ENCODE assay signal across 9 mouse cellular contexts in the genomic region with DNA sequence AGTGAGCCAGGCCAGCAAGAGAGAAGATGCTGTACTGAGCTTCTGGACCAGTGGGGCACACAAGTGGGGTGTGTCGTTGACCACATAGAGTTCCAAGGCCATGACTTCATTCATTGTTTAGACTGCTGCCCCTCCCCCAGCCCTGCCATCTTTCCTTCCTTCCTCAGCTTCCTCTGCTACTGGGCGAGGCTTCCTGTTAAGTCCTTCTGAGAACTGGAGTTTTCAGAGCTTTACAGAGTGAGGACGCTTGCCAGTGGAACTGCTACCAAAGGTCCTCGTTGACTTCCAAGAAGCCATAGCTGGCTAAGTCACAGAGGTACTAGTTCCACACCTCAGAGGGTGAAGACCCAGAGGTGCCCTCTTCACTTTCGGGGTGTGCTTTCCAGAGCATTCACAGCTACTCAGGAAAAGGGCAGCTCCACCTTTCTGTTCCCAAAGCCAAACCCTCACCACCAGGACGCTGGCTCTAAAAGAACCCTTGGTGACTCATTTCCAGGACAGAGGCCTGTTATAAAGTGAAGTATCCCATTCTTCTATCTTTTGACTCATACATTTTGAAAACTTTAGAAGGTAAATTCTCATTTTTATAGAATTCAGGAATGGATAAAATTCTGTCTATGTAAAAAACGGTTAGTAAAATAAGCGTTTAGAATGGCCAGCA. TPM values are rescaled to one million over a fixed set of nuclear protein-coding genes. Genes with fewer than 3 reads are reported as not detected.
A peak's percentile ranks its signal among the peaks of the same experiment; 100 is the strongest.
DNase-seq lines count a peak whose midpoint lies in the region; ATAC-seq and TF ChIP-seq lines count a peak whose summit lies in the region.
"Had no signal": no experiment of that assay in that cellular context is flagged by ENCODE, and none has a peak within 500 bp of the region (broad histone marks: within the 10 kb centered on the region; RNA-seq: fewer than 3 reads in every experiment).

No protein-coding gene starts in this region.

- H3K36me3 ChIP-seq in heart, embryonic 11.5 days (ENCODE audit: control insufficient read depth, insufficient read depth, low read length): no peaks in the 10 kb centered on the region
- H3K36me3 ChIP-seq in myocyte (ENCODE audit: control insufficient read depth, insufficient read depth): no peaks in the 10 kb centered on the region
- no peaks in the 10 kb centered on the region for H3K36me3 ChIP-seq in midbrain, embryonic 10.5 days
- H3K36me3 ChIP-seq: hindbrain, embryonic 15.5 days; neural tube, embryonic 13.5 days had no signal

- no peak for ATAC-seq in heart, embryonic 11.5 days (replicated peaks; ENCODE audit: insufficient number of reproducible peaks, low FRiP score, low TSS enrichment)

- 64% methylated on average over 8 of the region's 8 CpGs for WGBS in heart, embryonic 11.5 days (ENCODE audit: insufficient replicate concordance)
- 86% methylated on average over 8 of the region's 8 CpGs for WGBS in midbrain, embryonic 10.5 days

- H3K4me1 ChIP-seq in heart, embryonic 11.5 days (ENCODE audit: control insufficient read depth, insufficient read depth, low read length): peaks cover 8% of the 10 kb centered on the region; the same call in 1 of the 2 replicates
- peaks cover 5% of the 10 kb centered on the region; the same call in 1 of the 2 replicates for H3K4me1 ChIP-seq in midbrain, embryonic 10.5 days

- DNase-seq in adrenal gland, adult 8-10 months: peak; percentile 60
- DNase-seq in kidney, postnatal 10 days: peak; percentile 84
- DNase-seq in cerebellum, adult 9-11 months: no peak
- DNase-seq in layer of hippocampus, postnatal 25 days (ENCODE audit: extremely low spot score in 1 of 2, low spot score in 1 of 2): no peak
- DNase-seq in midbrain, embryonic 10.5 days (ENCODE audit: low spot score): no peak

- no peak for TF ChIP-seq POLR2A in myocyte (IDR thresholded peaks at IDR 0.05; ENCODE audit: insufficient read length, low read depth)

- H3K9ac ChIP-seq in heart, embryonic 11.5 days (ENCODE audit: low read depth, low read length): no peak overlapping the region
- H3K9ac ChIP-seq: hindbrain, embryonic 15.5 days; neural tube, embryonic 13.5 days had no signal

- peak overlapping the region; percentile 2; the same call in 1 of the 2 replicates for H3K27ac ChIP-seq in heart, embryonic 11.5 days (ENCODE audit: low read depth, low read length)
- H3K27ac ChIP-seq in midbrain, embryonic 10.5 days (replicated peaks): no peak overlapping the region
- H3K27ac ChIP-seq: hindbrain, embryonic 15.5 days had no signal

- H3K9me3 ChIP-seq in heart, embryonic 11.5 days (replicated peaks; ENCODE audit: control insufficient read depth, low read length): no peaks in the 10 kb centered on the region
- no peaks in the 10 kb centered on the region for H3K9me3 ChIP-seq in midbrain, embryonic 10.5 days (replicated peaks)
- H3K9me3 ChIP-seq: hindbrain, embryonic 15.5 days; neural tube, embryonic 13.5 days had no signal

- no peaks in the 10 kb centered on the region for H3K79me2 ChIP-seq in myocyte (ENCODE audit: control insufficient read depth, insufficient read depth)

- H3K4me2 ChIP-seq in heart, embryonic 11.5 days: no peak overlapping the region
- H3K4me2 ChIP-seq in myocyte (ENCODE audit: low read depth): peak overlapping the region; percentile 66
- H3K4me2 ChIP-seq: hindbrain, embryonic 15.5 days; neural tube, embryonic 13.5 days had no signal

- no peaks in the 10 kb centered on the region for H3K27me3 ChIP-seq in heart, embryonic 11.5 days (ENCODE audit: control insufficient read depth, insufficient read depth, low read length)
- no peaks in the 10 kb centered on the region for H3K27me3 ChIP-seq in myocyte (ENCODE audit: control insufficient read depth, insufficient read depth, insufficient read length)
- H3K27me3 ChIP-seq in midbrain, embryonic 10.5 days (ENCODE audit: low read depth, poor library complexity, severe bottlenecking): no peaks in the 10 kb centered on the region
- H3K27me3 ChIP-seq: hindbrain, embryonic 15.5 days; neural tube, embryonic 13.5 days had no signal

- no peak overlapping the region for H3ac ChIP-seq in myocyte (ENCODE audit: control insufficient read depth, insufficient read length)

- H3K4me3 ChIP-seq in heart, embryonic 11.5 days (ENCODE audit: low read depth, low read length): no peak overlapping the region
- H3K4me3 ChIP-seq in myocyte: no peak overlapping the region
- no peak overlapping the region for H3K4me3 ChIP-seq in midbrain, embryonic 10.5 days
- H3K4me3 ChIP-seq: hindbrain, embryonic 15.5 days; neural tube, embryonic 13.5 days had no signal

TF ChIP-seq in myocyte, 11 proteins besides CTCF, POLR2A, EP300 and RAD21:
- no peak for TF ChIP-seq USF1 (IDR thresholded peaks at IDR 0.05; ENCODE audit: low read depth)
- TF ChIP-seq E2F4 (IDR thresholded peaks at IDR 0.05; ENCODE audit: insufficient read depth): no peak
- no peak for TF ChIP-seq TCF12 (IDR thresholded peaks at IDR 0.05; ENCODE audit: insufficient read depth, poor library complexity, severe bottlenecking)
- TF ChIP-seq REST (IDR thresholded peaks at IDR 0.05; ENCODE audit: insufficient read depth, insufficient read length): no peak
- no peak for TF ChIP-seq MAX (IDR thresholded peaks at IDR 0.05; ENCODE audit: low read depth)

RNA-seq across cellular contexts. Expression of a gene that starts 49.6 kb away (rescaled TPM):
- total RNA-seq in adrenal gland, adult 8-10 months (2022): 10 to 100 TPM; 19.3 to 39.5 (median 34.2) TPM
- polyA plus RNA-seq in heart, embryonic 11.5 days (2014; fragmentation: Nextera tagmentation; extraction: Ambion mirVana): 9.9 and 16.1 TPM in 2 replicates
- 23.6 TPM for polyA plus RNA-seq in myocyte (2012; fragmentation: generic; extraction: Trizol)
- total RNA-seq in layer of hippocampus, postnatal 25 days (2021): 100 to 1,000 TPM; 145 to 152 TPM
- 12.5 and 16.7 TPM in 2 replicates for polyA plus RNA-seq in midbrain, embryonic 10.5 days (2016; fragmentation: Nextera tagmentation; extraction: Ambion mirVana)

Comparison
In these comparisons a context has a peak if more than half of its experiments do, and no peak if none do; other contexts are left out.
1. DNase-seq: peak in adrenal gland, adult 8-10 months (single experiment) and kidney, postnatal 10 days (single experiment); none in cerebellum, adult 9-11 months (single experiment), layer of hippocampus, postnatal 25 days (0 of 2) and midbrain, embryonic 10.5 days (single experiment).